Mouse (Mus musculus) hindbrain, postnatal 0 days (tissue): ENCODE results near the gene Ip6k1. TPM values are rescaled to one million over a fixed set of nuclear protein-coding genes. Genes with fewer than 3 reads are reported as not detected.

Experiments used
- ATAC-seq: fragments of 200-750 bp; cut with Nextera tagmentation; 2 replicates; pipeline ENCODE4 v1.8.0; 2017; ENCODE audit warnings: mild to moderate bottlenecking, moderate TSS enrichment, moderate library complexity
- DNase-seq: peaks from one replicate; pipeline ENCODE4 v3.0.0-alpha.2; 2015; ENCODE audit warnings: low spot score
- H3K27ac ChIP-seq: fragments of 300-500 bp; sonication (generic); 2 replicates; pipeline ENCODE4 v1.5.1; 2014; ENCODE audit warnings: mild to moderate bottlenecking
- H3K27me3 ChIP-seq: fragments of 300-500 bp; sonication (generic); 2 replicates; pipeline ENCODE4 v1.6.1; 2014; ENCODE audit warnings: low read length, mixed read lengths; ENCODE audit not compliant: insufficient read depth
- H3K36me3 ChIP-seq: fragments of 300-500 bp; sonication (generic); 2 replicates; pipeline ENCODE4 v1.6.1; 2014; ENCODE audit warnings: low read length, mixed read lengths; ENCODE audit not compliant: insufficient read depth
- H3K4me1 ChIP-seq: fragments of 300-500 bp; sonication (generic); 2 replicates; pipeline ENCODE4 v1.6.1; 2014; ENCODE audit warnings: antibody characterized with exemption, low read length, mixed read lengths; ENCODE audit not compliant: insufficient read depth
- H3K4me2 ChIP-seq: fragments of 300-500 bp; sonication (generic); 2 replicates; pipeline ENCODE4 v1.6.1; 2014; ENCODE audit warnings: low read depth, mild to moderate bottlenecking, low read length, moderate library complexity, mixed read lengths
- H3K4me3 ChIP-seq: fragments of 300-500 bp; sonication (generic); 2 replicates; pipeline ENCODE4 v1.5.1; 2014; ENCODE audit warnings: low read length
- H3K9ac ChIP-seq: fragments of 300-500 bp; sonication (generic); replicated peaks from 2 replicates; pipeline ENCODE4 v1.6.1; 2014; ENCODE audit warnings: mild to moderate bottlenecking, low read length, moderate library complexity, mixed read lengths
- H3K9me3 ChIP-seq: fragments of 300-500 bp; sonication (generic); 2 replicates; pipeline ENCODE4 v1.6.1; 2016; ENCODE audit warnings: low read length, mixed read lengths
- CTCF ChIP-seq: IDR thresholded peaks from 2 replicates; pipeline ENCODE4 v1.5.1; 2016; ENCODE audit warnings: antibody characterized with exemption, control low read depth, low read depth
- WGBS: fragments of 180-500 bp; shearing (Covaris S2); extraction: QIAGEN DNeasy Blood & Tissue Kit; methylation state at CpG from one replicate; pipeline ENCODE4 v1.1.7; 2014; 5-methylcytosine and 5-hydroxymethylcytosine counted together
- polyA plus RNA-seq: library from polyadenylated mRNA; unstranded; fragments of >200 nt; fragmentation: Nextera tagmentation; extraction: Ambion mirVana; gene quantifications from 2 replicates; pipeline ENCODE4 v1.2.1, GENCODE M21; 2015
- total RNA-seq: library from RNA; depleted of rRNA; stranded (reverse); fragments of >200 nt; gene quantifications from 2 replicates; pipeline ENCODE4 v1.2.3, GENCODE M21; 2014

Ip6k1 gene
- total and polyA plus RNA-seq, 2 experiments from 2014 or later: 83.6 to 258 TPM

- Histone ChIP-seq H3K27me3 (no peaks in the 10 kb centered on the region), H3K4me1 (no peaks in the 10 kb centered on the region), H3K4me3 (no peak overlapping the region), H3K36me3 (no peaks in the 10 kb centered on the region), H3K4me2 (no peak overlapping the region), H3K9me3 (no peaks in the 10 kb centered on the region), H3K27ac (no peak overlapping the region), H3K9ac (no peak overlapping the region)
- WGBS: 78% methylated on average over 3 of the region's 3 CpGs
- ATAC-seq (no peak), DNase-seq (no peak)
- no peak for TF ChIP-seq CTCF
These were observed 14.8 kb downstream of the Ip6k1 start for GRCm38 (mm10) chr9:108017127-108017526.

- peaks cover 10% of the 10 kb centered on the region for H3K36me3 ChIP-seq
- H3K27ac ChIP-seq: no peak overlapping the region
- no peaks in the 10 kb centered on the region for H3K4me1 ChIP-seq
- no peak overlapping the region for H3K4me2 ChIP-seq
- no peaks in the 10 kb centered on the region for H3K9me3 ChIP-seq
- DNase-seq (no peak), ATAC-seq (no peak)
- no peak overlapping the region for H3K9ac ChIP-seq
- no peaks in the 10 kb centered on the region for H3K27me3 ChIP-seq
- 88% methylated on average over 1 of the region's 1 CpGs for WGBS
- no peak overlapping the region for H3K4me3 ChIP-seq
- no peak for TF ChIP-seq CTCF
These were observed 18.4 kb downstream of the Ip6k1 start for GRCm38 (mm10) chr9:108020741-108021140.

- WGBS: 88% methylated on average over 3 of the region's 3 CpGs
- DNase-seq: no peak
- no peak overlapping the region for H3K4me2 ChIP-seq
These were observed 20.9 kb downstream of the Ip6k1 start for GRCm38 (mm10) chr9:108023216-108023615.

GRCm38 (mm10) chr9:108026584-108026983, 24.3 kb downstream of the Ip6k1 start:
- no peak overlapping the region for H3K9ac ChIP-seq
- ATAC-seq: no peak
- no peaks in the 10 kb centered on the region for H3K4me1 ChIP-seq
- DNase-seq: no peak
- peaks cover 14% of the 10 kb centered on the region for H3K36me3 ChIP-seq
- H3K27me3 ChIP-seq: no peaks in the 10 kb centered on the region
- no peak overlapping the region for H3K4me2 ChIP-seq
- 92% methylated on average over 3 of the region's 3 CpGs for WGBS
- no peak overlapping the region for H3K4me3 ChIP-seq
- H3K9me3 ChIP-seq: no peaks in the 10 kb centered on the region
- H3K27ac ChIP-seq: no peak overlapping the region
- TF ChIP-seq CTCF: peak; percentile 31

More at GRCm38 (mm10) chr9:108023216-108023615, 20.9 kb downstream of the Ip6k1 start:
- no peak for ATAC-seq
- H3K9ac ChIP-seq: no peak overlapping the region
- no peaks in the 10 kb centered on the region for H3K4me1 ChIP-seq
- H3K36me3 ChIP-seq: peaks cover 14% of the 10 kb centered on the region
- no peaks in the 10 kb centered on the region for H3K9me3 ChIP-seq
- H3K27ac ChIP-seq: no peak overlapping the region
- no peak for TF ChIP-seq CTCF
- no peak overlapping the region for H3K4me3 ChIP-seq
- H3K27me3 ChIP-seq: no peaks in the 10 kb centered on the region

- DNase-seq (no peak), ATAC-seq (no peak)
- TF ChIP-seq CTCF: 0 out of 2 replicates have a peak, but pooled peaks have one; percentile 3
These were observed 25.6 kb downstream of the Ip6k1 start for GRCm38 (mm10) chr9:108027867-108028266.

GRCm38 (mm10) chr9:108032126-108032525, 29.8 kb downstream of the Ip6k1 start:
- Histone ChIP-seq H3K36me3 (peaks cover 7% of the 10 kb centered on the region; the same call in 1 of the 2 replicates), H3K9me3 (no peaks in the 10 kb centered on the region), H3K4me3 (no peak overlapping the region), H3K27ac (no peak overlapping the region), H3K4me2 (no peak overlapping the region), H3K4me1 (no peaks in the 10 kb centered on the region), H3K27me3 (no peaks in the 10 kb centered on the region), H3K9ac (no peak overlapping the region)
- WGBS: 95% methylated on average over 5 of the region's 5 CpGs
- ATAC-seq (no peak), DNase-seq (no peak)
- TF ChIP-seq CTCF: no peak

More at GRCm38 (mm10) chr9:108027867-108028266, 25.6 kb downstream of the Ip6k1 start:
- Histone ChIP-seq H3K27me3 (no peaks in the 10 kb centered on the region), H3K27ac (no peak overlapping the region), H3K9me3 (no peaks in the 10 kb centered on the region), H3K36me3 (peaks cover 19% of the 10 kb centered on the region), H3K9ac (no peak overlapping the region), H3K4me2 (no peak overlapping the region), H3K4me1 (no peaks in the 10 kb centered on the region), H3K4me3 (no peak overlapping the region)
- 97% methylated on average over 3 of the region's 3 CpGs for WGBS

GRCm38 (mm10) chr9:108035331-108036156, 33.2 kb downstream of the Ip6k1 start:
- WGBS: 88% methylated on average over 2 of the region's 2 CpGs
- no peaks in the 10 kb centered on the region for H3K4me1 ChIP-seq

More at GRCm38 (mm10) chr9:108035331-108036156, 33.2 kb downstream of the Ip6k1 start:
- no peak for ATAC-seq
- no peaks in the 10 kb centered on the region for H3K27me3 ChIP-seq
- no peak for DNase-seq
- no peak overlapping the region for H3K4me3 ChIP-seq
- TF ChIP-seq CTCF: no peak
- H3K4me2 ChIP-seq: no peak overlapping the region
- H3K9ac ChIP-seq: no peak overlapping the region
- no peak overlapping the region for H3K27ac ChIP-seq
- no peaks in the 10 kb centered on the region for H3K9me3 ChIP-seq
- H3K36me3 ChIP-seq: peaks cover 15% of the 10 kb centered on the region
